Mouse (Mus musculus): ENCODE results near the gene Tmco4.

- TF ChIP-seq CTCF (IDR thresholded peaks at IDR 0.05; ENCODE audit: insufficient read depth, low read depth, low read length) (no peak), POLR2A (IDR thresholded peaks at IDR 0.05; ENCODE audit: insufficient read depth, low read depth, low read length) (no peak)
Measured at GRCm38 (mm10) chr4:139018976-139019375, 46.3 kb downstream of the Tmco4 start.

Measured in olfactory bulb, adult 2 months (tissue).